Mouse (Mus musculus) adrenal gland, adult 8-10 months (tissue): Measurements from ENCODE around the gene Apaf1. TPM values are rescaled to one million over a fixed set of nuclear protein-coding genes. Genes with fewer than 3 reads are reported as not detected.
A peak's percentile ranks its signal among the peaks of the same experiment; 100 is the strongest.

Experiments used
- DNase-seq: peaks from one replicate; pipeline ENCODE4 v3.0.0; 2022
- total RNA-seq, 4 experiments: library from RNA; stranded (reverse); gene quantifications; 2 replicates each; pipeline ENCODE4 v1.2.4; 2022

The Apaf1 gene
- total RNA-seq, 4 experiments from 2014 or later = 5.5 to 15.8 (median 9.4) TPM

DNA sequence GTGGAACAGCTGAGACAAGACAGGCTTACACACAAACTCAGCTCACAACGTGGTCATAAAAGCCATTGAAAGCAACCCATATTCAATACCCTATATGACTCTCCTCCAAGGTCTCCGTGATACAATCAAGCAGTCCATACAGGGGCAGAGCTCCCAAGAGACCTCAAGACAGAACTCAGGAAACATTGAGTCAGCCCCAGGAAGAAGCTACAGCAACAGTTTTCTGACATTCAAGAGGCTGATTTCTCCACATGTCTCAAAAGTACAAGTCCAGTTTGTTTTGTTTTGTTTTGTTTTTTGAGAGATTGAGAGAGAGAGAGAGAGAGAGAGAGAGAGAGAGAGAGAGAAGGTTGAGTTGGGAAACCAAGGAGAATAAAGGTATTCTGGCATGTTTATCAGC lies 108.5 kb downstream of the Apaf1 start:
- no peak for DNase-seq

- DNase-seq = no peak
These were observed 112.0 kb downstream of the Apaf1 start for GRCm38 (mm10) chr10:90970560-90970959.

- no peak for DNase-seq
These were observed 113.0 kb downstream of the Apaf1 start for GRCm38 (mm10) chr10:90969355-90970174.

DNA sequence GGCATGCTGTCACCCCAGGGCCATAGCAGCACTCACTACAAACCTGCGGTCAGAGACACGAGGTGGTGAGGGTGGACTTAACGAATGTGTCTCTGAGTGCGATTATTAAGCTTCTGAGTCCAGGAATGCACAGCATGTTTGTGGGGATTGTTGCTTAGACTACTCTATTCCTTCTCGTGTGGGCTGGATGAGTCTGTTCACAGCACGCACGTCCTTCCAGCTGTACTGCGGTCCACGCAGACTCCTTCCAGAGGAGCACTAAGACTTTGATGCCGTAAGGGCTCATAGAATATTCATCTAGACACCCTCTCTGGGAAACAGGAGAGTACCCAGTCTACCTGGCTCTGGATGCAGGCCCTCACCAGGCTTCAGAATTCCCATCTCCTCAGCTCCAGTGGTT lies 114.3 kb downstream of the Apaf1 start:
- no peak for DNase-seq

DNA sequence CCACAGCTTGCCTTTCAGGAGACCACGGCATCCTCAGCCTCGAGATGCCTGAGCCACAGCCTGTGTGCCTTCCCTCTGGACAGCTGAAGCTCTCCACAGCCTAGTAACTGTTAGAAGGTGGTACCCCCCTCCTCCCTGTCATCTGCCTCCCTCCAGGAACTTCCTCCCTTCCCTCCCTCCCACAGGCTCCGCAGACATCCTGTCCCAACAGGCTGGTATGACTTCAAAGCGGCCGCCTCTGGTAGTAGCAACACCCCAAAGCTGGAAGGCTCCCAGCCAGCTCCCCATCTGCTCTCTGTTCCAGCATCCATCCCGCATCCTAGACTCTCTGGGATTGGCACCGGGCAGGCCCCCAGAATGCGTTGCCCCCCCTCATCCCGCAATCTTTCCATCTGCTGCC lies 115.7 kb downstream of the Apaf1 start:
- no peak for DNase-seq

- DNase-seq = peak; percentile 2
These were observed 116.8 kb downstream of the Apaf1 start for GRCm38 (mm10) chr10:90965671-90966315.

DNA sequence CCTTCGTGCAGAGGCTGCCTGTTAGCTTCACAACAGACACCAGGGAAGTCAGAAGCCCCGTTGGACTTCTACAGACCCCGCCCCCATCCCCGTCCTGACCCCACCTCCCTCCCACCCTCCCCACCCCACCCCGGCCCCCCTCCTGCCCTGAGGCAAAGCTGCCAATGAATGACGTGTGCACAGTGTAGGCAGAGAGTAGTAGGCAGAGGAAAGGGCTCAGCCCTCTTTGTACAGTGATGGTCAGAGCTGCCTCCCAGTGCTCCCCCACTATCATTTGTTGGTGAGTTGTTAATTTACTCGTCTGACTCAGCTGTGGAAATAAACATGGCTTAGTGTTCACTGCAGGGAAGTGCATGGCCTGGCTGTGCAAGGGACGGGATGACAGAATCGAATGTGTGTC lies 118.1 kb downstream of the Apaf1 start:
- no peak for DNase-seq

GRCm38 (mm10) chr10:90960374-90960773 lies 122.2 kb downstream of the Apaf1 start:
- no peak for DNase-seq

DNA sequence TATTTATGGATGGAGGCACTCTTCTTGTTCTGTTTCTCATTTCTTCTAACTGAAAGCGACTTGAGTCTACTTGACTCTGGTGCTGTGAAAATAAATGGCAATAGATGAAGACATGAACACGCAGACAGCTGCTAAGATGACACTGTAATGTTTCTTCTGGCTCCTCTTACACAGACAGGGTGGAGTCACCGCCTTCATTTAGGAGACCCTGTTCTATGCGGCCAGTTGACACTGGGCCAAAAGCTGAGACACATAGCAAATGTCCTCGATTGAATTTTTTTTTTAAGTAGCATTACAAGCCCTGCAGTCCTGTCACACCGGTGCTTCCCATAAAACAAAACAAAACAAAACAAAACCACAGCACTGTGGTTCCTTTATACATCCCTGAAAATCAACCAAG lies 128.7 kb downstream of the Apaf1 start:
- no peak for DNase-seq

DNA sequence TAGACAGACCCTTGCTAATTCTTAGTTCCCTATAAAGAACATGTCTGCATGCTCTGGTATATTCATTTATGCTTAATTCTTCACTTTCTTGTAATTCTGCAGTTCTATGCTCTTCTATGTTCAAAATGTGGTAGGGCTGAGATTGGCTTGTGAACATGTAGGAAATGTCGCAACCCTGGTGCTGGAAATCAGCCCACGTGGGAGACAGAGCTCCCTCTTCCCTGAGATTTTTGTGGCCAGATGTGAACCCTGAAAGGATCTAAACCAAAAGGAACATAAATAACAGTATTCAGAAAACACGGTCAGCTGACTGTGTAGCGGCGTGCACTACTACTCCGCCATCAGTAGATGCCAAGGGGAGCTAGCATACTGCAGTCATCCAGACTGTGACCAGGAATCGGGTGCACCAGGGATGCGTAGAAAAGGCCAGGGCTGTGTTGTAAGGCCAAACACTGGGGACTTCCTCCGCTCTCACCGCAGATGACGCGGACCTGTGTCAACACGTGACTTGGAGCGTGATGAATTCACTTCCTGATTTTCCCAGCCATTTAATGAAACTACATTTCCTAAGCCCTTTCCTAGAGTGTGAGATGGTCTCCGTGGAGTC lies 129.4 kb downstream of the Apaf1 start:
- DNase-seq = no peak

GRCm38 (mm10) chr10:90947608-90948373 lies 134.8 kb downstream of the Apaf1 start:
- no peak for DNase-seq

- no peak for DNase-seq
These were observed 135.5 kb downstream of the Apaf1 start for GRCm38 (mm10) chr10:90947043-90947442.

DNA sequence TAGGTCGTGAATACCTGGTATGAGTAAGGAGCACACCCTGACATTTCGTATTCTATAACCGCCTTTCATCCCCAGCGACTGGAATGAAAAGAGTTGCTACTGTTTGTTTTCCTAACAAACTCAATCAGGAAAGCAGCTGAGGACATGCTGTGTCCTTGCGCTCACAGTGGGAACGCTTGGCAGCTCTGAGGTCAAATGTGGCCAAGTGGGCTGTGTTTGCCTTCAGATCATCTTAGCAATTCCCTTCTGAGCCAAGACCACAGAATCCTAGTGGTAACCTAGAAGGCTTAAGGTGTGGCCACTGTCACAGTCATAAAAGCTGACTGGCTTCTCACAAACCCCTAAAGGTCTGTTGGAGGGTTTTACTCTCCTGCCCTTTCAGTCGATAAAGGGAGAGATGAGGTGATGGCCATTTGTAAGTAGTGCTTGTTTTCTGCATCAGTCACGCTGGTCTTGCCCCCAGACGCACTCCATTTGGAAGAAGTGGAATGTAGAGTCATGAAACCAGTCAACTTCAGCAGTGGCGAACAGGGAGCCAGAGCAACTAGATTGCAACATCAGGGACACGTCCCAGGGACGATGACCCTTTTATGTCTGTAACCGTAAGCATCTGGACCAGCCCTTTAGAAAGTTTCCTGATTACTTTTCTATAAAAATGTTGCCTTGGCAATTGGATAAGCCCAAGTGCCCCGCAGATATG lies 140.4 kb downstream of the Apaf1 start:
- DNase-seq = no peak

DNA sequence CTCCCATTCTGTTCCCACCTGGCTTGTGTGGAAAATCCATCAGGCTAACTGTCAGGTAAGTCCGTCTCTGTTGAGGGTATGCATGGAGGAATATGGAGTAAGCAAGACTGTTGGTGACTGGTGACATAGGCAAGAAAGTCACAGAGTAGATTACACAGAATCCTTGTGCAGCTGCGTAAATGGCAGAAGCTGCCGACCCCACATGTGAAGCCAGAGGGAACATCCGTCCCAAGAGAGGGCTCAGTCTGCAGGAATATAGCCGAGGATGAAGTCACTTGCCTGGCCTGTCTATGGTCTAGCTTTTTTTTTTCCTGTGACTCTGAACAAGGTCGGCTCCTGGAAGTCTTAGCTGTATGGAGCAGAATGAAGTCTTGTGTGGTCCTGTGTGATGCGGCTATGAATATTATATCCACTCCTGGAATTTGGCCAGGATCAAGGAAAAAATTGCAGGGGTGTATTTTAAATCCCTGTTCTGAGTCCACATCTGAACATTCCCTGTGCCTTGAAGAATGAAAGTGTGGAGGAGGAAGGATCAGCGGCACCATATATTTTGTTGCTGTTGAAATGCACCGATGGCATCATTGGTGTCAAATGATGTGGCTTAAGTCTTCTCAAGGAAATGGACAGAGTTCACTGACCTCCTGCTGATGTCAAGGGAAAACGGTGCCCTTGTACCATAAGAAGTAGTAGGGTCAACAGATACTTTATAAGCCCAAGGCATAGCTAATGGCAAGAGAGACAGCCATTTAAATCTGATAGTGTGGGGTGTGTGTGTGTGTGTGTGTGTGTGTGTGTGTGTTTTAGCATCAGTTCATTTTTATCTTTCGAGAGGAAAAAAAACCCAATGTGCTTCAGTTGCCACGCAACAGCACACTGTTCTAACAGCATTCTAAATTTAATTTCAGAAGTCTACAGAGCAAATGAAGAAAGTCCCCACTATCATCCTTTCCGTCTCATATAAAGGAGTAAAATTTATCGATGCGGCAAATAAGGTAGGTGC lies 141.7 kb downstream of the Apaf1 start:
- no peak for DNase-seq

Other genes with a start within 250 kb of the Apaf1 start
- gene Ikbip, start 170 bp upstream of the Apaf1 start, total RNA-seq = 10 to 100 TPM; 31.9 to 51.4 (median 42.2) TPM
- gene Slc25a3, start 41.3 kb upstream of the Apaf1 start, total RNA-seq = 1,000 to 10,000 TPM in 2 of 4 experiments, 100 to 1,000 TPM in 2; 882 to 1,292 (median 1,071) TPM
- 100 to 1,000 TPM in 2 of 4 experiments, 10 to 100 TPM in 2; 81.5 to 150 (median 108) TPM for gene Tmpo, start 98.5 kb upstream of the Apaf1 start, total RNA-seq